Mouse (Mus musculus): Measurements from ENCODE around the gene Osmr. TPM values are rescaled to one million over a fixed set of nuclear protein-coding genes. Genes with fewer than 3 reads are reported as not detected.
A peak's percentile ranks its signal among the peaks of the same experiment; 100 is the strongest.

The Osmr gene
- 1.0 and 1.4 TPM in 2 replicates for polyA plus RNA-seq (2016; fragmentation: Nextera tagmentation; extraction: Ambion mirVana)

DNA sequence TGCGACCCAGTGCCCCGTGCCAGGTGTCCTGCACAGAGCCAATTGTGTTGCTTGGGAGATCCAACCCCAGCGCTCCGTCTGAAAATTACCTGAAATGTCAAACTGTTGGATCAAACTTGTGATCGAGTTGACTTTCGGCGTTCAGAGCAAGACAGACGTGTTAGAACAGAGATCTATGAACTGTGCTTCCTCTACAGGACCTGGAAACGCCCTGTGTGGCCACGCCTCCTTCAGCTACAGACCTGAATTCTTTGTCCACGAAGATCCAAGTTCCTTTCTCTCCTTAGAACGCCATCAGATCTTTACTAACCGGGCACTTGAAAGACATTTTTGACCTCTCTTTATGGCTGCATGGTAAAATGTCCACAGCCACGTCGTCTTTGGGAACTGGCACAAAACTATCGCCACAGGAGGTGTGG, at the start of gene Osmr:
Gene Osmr, minus strand, starts transcription at position 369 of the 419 bp plus-strand sequence.
- 9% methylated on average over 16 of the region's 16 CpGs for WGBS

DNA sequence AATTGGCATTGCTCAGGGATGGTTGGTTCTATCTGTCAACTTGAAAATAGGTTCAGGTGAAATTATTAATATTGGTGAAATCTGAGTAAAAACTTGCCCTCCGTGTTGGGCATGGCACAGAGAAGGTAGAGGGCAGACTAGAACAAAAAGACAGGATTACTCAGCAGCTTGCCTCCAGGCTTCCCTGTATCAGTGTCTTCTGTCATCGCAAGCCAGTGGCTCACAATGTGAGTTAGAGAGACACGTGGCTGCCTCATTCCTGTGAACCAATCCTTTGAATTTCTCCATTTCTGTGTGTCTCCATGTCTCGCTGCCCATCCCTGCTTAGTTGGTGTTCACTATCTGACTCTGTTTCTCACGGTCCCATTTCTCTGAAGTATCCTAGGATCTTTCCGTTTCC, 44.6 kb upstream of the Osmr start:
- Histone ChIP-seq H3K27me3 (no peaks in the 10 kb centered on the region), H3K27ac (no peak overlapping the region), H3K4me1 (no peaks in the 10 kb centered on the region), H3K36me3 (no peaks in the 10 kb centered on the region), H3K4me3 (no peak overlapping the region), H3K9me3 (replicated peaks) (no peaks in the 10 kb centered on the region), H3K9ac (no peak overlapping the region), H3K4me2 (replicated peaks) (no peak overlapping the region)
- no peak for ATAC-seq (ENCODE audit: low FRiP score)
- 86% methylated on average over 6 of the region's 6 CpGs for whole genome bisulfite sequencing

More for the DNA sequence above, at the start of gene Osmr:
- peak within 1 kb of the TSS; percentile 43 for H3K4me3 ChIP-seq
- H3K27me3 ChIP-seq = peaks cover 29% of the 10 kb centered on the region
- no peak for ATAC-seq (ENCODE audit: low FRiP score)
- H3K4me2 ChIP-seq (replicated peaks) = peak within 1 kb of the TSS; percentile 84
- no peaks in the 10 kb centered on the region for H3K9me3 ChIP-seq (replicated peaks)
- H3K4me1 ChIP-seq = peaks cover 12% of the 10 kb centered on the region
- no peaks in the 10 kb centered on the region for H3K36me3 ChIP-seq
- H3K27ac ChIP-seq = no peak within 1 kb of the TSS
- peak within 1 kb of the TSS; percentile 41 for H3K9ac ChIP-seq

DNA sequence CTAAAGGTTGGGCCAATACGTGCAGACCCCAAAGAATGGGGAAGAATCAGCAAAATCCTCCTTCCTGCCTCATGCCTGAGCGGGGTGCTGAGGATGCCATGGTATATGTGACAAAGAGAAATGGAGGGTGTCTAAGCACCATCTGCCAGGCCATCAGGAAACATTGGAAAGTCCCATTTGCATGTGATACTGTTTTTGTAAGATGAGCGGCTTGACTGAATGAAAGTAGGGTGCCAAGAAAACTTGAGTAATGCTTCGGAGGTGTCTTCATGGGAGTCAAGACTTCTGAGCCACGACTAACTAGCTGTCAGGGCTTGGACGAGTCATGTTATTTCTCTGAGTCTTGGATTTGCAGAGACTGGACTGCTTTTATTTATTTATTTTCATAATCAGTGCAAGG, 39.4 kb upstream of the Osmr start:
- WGBS = 82% methylated on average over 6 of the region's 6 CpGs
- no peak overlapping the region for H3K4me2 ChIP-seq (replicated peaks)
- peaks cover 4% of the 10 kb centered on the region; the same call in 1 of the 2 replicates for H3K4me1 ChIP-seq
- H3K9ac ChIP-seq = no peak overlapping the region
- H3K4me3 ChIP-seq = no peak overlapping the region
- no peak overlapping the region for H3K27ac ChIP-seq
- no peaks in the 10 kb centered on the region for H3K27me3 ChIP-seq
- H3K9me3 ChIP-seq (replicated peaks) = no peaks in the 10 kb centered on the region
- no peaks in the 10 kb centered on the region for H3K36me3 ChIP-seq
- ATAC-seq (ENCODE audit: low FRiP score) = no peak

DNA sequence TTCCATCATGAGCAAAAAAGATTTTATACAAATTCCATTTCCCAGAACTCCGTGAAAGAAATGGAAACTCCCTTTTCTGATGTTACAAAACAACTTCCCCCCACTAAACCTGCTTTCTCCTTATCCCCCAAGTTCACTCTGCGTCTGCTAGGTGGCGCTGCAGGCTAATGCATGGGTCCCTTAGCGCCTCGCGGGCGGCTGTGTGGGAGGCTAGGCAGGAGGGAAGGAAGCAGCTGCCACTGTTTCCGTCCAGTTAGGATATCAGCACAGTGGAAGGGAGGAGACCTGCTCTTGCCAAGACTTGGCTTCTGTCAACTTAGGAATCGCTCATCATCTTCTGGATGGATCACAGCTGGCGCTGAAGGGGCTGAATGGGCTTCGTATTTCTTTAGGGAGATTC, 34.9 kb upstream of the Osmr start:
- Histone ChIP-seq H3K9me3 (replicated peaks) (no peaks in the 10 kb centered on the region), H3K4me1 (peaks cover 4% of the 10 kb centered on the region; the same call in 1 of the 2 replicates), H3K4me2 (replicated peaks) (no peak overlapping the region), H3K9ac (no peak overlapping the region), H3K27me3 (no peaks in the 10 kb centered on the region), H3K36me3 (no peaks in the 10 kb centered on the region), H3K27ac (no peak overlapping the region), H3K4me3 (no peak overlapping the region)
- 5% methylated on average over 11 of the region's 11 CpGs for WGBS
- peak; percentile 89 for ATAC-seq (ENCODE audit: low FRiP score)

DNA sequence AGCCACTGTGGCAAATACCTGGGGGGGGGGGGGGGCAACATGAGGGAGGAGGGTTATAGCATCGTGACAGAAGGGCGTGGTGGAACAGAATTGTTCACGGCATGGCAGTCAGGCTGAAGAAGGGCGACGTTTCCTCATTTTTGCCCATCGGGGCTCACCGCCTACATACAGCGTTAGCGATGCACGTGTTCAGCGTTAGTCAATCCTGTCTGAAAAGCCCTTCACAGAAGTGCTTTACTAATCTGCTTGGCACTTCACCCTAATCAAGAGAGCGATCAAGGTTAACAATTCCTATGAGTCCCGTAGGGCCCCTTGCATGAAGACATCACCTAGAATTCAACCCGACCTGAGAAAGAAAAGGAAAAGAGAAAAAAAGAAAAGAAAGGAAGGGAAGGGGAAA, 34.3 kb upstream of the Osmr start:
- Histone ChIP-seq H3K36me3 (no peaks in the 10 kb centered on the region), H3K9me3 (replicated peaks) (no peaks in the 10 kb centered on the region), H3K4me1 (peaks cover 4% of the 10 kb centered on the region; the same call in 1 of the 2 replicates), H3K27me3 (no peaks in the 10 kb centered on the region), H3K4me2 (replicated peaks) (no peak overlapping the region), H3K9ac (no peak overlapping the region), H3K4me3 (no peak overlapping the region), H3K27ac (no peak overlapping the region)
- WGBS = 72% methylated on average over 14 of the region's 14 CpGs
- ATAC-seq (ENCODE audit: low FRiP score) = no peak

DNA sequence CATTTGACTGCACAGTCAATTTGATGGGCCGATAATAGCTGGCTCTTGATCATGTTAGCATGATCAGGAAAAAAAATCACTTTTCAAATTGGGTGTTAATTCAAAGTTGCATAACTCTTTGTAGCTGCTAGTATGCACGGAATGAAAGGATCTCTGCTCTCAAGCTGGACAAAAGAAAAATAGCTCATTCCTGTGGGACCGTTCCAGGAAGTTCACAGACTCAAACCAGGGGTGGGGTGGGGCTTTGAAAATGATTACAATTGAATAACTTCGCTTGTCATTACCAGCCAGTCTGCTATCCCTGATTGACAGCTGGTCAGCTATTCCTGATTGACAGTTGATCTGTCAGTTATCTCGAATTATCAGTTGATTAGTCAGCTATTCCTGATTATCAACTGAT, 33.8 kb upstream of the Osmr start:
- WGBS = 69% methylated on average over 5 of the region's 5 CpGs
- no peaks in the 10 kb centered on the region for H3K36me3 ChIP-seq
- H3K4me3 ChIP-seq = no peak overlapping the region
- no peaks in the 10 kb centered on the region for H3K27me3 ChIP-seq
- peaks cover 4% of the 10 kb centered on the region; the same call in 1 of the 2 replicates for H3K4me1 ChIP-seq
- no peak for ATAC-seq (ENCODE audit: low FRiP score)
- no peaks in the 10 kb centered on the region for H3K9me3 ChIP-seq (replicated peaks)
- H3K27ac ChIP-seq = no peak overlapping the region
- H3K4me2 ChIP-seq (replicated peaks) = no peak overlapping the region
- H3K9ac ChIP-seq = no peak overlapping the region

DNA sequence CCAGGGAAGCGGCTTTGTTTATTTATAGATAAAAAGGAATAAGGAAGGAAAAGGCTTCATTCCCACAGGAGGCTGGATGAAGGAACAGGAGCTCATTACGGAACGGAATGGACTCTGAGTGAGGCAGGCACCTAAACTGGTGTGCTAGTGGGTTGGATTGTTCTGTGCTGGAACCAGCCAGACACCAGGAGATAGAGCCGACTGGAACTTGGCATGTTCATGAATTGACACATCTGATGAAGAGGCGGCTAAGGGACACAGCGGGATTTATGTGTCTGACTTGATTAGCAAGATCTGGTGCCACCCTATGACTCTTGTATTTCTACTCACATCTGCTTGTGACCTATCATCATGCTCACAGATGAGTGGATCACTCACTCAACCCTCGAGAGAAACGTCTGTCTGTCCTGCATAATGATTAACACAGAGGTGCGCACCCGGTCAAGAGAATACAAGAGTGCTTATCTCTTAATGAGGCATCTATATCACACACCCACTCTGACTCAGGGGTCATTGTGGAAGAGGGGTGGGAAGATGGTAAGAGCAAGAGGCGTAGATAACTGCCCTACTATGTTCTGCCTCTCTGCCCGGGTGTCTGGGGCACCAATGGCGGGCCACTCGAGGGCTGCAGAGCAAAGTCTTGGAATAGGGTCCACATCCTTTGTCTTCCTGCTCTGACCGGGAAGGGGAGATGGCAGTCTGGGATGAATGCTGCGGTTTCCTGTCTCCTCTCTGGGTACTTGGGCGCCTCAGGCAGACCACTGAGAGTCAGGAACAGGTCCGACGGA, 31.7 kb upstream of the Osmr start:
- peaks cover 4% of the 10 kb centered on the region; the same call in 1 of the 2 replicates for H3K4me1 ChIP-seq
- no peaks in the 10 kb centered on the region for H3K27me3 ChIP-seq
- H3K27ac ChIP-seq = no peak overlapping the region
- ATAC-seq (ENCODE audit: low FRiP score) = no peak
- H3K4me3 ChIP-seq = no peak overlapping the region
- WGBS = 84% methylated on average over 19 of the region's 19 CpGs
- H3K36me3 ChIP-seq = no peaks in the 10 kb centered on the region
- H3K4me2 ChIP-seq (replicated peaks) = no peak overlapping the region
- H3K9ac ChIP-seq = no peak overlapping the region
- H3K9me3 ChIP-seq (replicated peaks) = no peaks in the 10 kb centered on the region

DNA sequence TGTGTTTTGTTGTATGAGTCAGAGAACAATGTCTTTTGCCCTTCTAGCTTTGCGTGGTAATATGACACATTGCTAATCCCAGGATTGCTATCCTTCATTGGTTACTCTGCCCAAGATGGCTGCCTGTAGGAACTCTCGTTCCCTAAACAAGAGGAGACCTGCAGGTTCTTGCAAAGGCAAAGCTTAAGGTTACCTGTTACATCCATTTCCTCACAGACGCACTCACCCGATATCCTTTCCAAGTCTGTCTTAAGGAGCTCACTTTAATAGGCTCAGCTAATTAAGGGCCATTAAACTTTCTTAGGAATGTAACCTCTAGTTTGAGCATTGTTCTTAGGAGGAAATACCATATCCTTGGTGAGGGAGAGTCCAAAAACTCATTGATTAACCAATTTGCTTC, 31.0 kb upstream of the Osmr start:
- no peak overlapping the region for H3K9ac ChIP-seq
- no peak overlapping the region for H3K4me2 ChIP-seq (replicated peaks)
- H3K27ac ChIP-seq = no peak overlapping the region
- 93% methylated on average over 4 of the region's 4 CpGs for WGBS
- H3K9me3 ChIP-seq (replicated peaks) = no peaks in the 10 kb centered on the region
- H3K27me3 ChIP-seq = no peaks in the 10 kb centered on the region
- no peak overlapping the region for H3K4me3 ChIP-seq
- peaks cover 4% of the 10 kb centered on the region; the same call in 1 of the 2 replicates for H3K4me1 ChIP-seq
- H3K36me3 ChIP-seq = no peaks in the 10 kb centered on the region
- ATAC-seq (ENCODE audit: low FRiP score) = no peak

DNA sequence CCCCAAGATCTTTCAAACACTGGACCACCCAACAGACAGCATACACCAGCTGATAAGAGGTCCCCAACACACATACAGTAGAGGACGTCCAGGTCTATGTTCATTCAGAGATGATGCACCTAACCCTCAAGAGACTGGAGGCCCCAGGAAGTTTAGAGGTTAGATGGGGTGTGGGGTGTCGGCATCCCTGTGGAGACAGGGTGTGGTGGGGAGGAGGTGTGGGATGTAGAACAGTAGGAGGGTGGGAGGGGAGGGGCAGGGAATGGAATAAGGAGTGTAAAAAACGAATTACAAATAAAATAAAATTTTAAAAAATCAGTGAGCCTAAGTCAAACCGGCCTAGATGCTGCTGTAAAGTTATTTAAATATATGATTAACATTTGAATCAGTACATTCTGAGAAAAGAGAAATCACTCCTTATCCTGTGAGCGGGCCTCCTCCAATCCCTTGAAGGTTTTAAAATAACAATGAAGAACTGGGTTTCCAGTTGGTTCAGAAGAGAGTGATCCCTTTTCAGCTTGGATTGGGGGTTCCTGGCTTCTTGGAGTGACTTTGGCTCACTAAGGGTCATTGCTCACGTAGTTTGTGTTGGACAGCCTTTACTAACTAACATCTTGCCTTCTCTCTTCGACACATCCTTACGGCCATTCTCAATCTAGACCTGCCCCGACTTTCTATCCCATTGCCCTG, 28.7 kb upstream of the Osmr start:
- WGBS = 62% methylated on average over 9 of the region's 9 CpGs
- no peak overlapping the region for H3K4me3 ChIP-seq
- no peaks in the 10 kb centered on the region for H3K4me1 ChIP-seq
- no peaks in the 10 kb centered on the region for H3K36me3 ChIP-seq
- no peak overlapping the region for H3K27ac ChIP-seq
- H3K4me2 ChIP-seq (replicated peaks) = no peak overlapping the region
- no peak for ATAC-seq (ENCODE audit: low FRiP score)
- no peaks in the 10 kb centered on the region for H3K9me3 ChIP-seq (replicated peaks)
- H3K27me3 ChIP-seq = no peaks in the 10 kb centered on the region
- H3K9ac ChIP-seq = no peak overlapping the region

DNA sequence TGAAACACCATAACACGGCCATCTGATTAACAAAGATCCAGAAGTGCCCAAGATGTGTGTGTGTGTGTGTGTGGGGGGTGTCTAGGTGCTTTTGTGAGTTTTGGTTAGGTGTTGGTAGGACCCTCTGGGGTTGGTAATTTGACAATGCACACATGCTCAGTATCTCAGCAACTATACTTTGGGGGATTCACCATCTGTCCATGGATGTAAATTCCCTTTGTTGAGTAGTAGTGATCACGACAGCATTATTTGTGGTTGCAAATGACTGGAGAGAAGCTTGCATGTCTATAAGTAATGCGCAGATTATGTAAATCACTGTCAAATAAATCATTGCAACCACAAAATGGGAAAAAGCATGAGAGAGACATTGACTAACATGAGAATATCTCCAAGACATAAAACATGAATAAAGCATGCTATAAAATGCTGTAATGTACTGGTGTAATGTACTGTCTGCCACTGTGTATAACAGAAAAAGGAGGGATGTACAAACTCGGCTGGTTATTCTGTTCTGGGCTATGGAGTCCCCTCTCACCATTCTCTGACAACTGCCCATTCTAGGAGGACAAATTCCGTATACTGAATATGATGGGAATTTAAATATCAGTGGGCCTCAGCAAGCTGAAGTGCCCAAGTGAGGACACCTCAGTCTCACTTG, 27.3 kb upstream of the Osmr start:
- no peaks in the 10 kb centered on the region for H3K4me1 ChIP-seq
- H3K4me3 ChIP-seq = no peak overlapping the region
- H3K9ac ChIP-seq = no peak overlapping the region
- no peak overlapping the region for H3K27ac ChIP-seq
- ATAC-seq (ENCODE audit: low FRiP score) = no peak
- 75% methylated on average over 5 of the region's 5 CpGs for WGBS
- H3K9me3 ChIP-seq (replicated peaks) = no peaks in the 10 kb centered on the region
- H3K4me2 ChIP-seq (replicated peaks) = no peak overlapping the region
- H3K36me3 ChIP-seq = no peaks in the 10 kb centered on the region
- H3K27me3 ChIP-seq = no peaks in the 10 kb centered on the region

DNA sequence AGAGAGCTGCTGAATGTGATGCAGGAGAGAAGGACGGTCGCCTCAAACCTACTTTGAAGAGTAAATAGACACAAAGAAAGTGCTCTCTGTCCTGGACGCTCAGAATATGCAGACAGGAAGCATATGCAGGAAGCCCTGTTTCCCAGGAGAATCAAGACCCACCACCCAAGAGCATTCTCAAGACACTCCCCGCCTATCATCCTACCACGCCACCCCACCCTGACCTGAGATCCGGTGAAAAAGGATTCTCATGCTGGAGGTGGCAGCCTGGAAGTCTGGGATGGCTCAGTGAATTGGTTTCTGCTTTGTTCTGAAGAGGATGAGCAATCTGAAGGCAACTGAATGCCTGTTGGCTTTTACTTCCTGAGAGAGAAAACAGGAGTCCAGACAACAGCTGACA, 26.5 kb upstream of the Osmr start:
- WGBS = 78% methylated on average over 6 of the region's 6 CpGs
- Histone ChIP-seq H3K9me3 (replicated peaks) (no peaks in the 10 kb centered on the region), H3K4me3 (no peak overlapping the region), H3K27ac (no peak overlapping the region), H3K27me3 (no peaks in the 10 kb centered on the region), H3K9ac (no peak overlapping the region), H3K4me2 (replicated peaks) (no peak overlapping the region), H3K36me3 (no peaks in the 10 kb centered on the region), H3K4me1 (no peaks in the 10 kb centered on the region)
- no peak for ATAC-seq (ENCODE audit: low FRiP score)

DNA sequence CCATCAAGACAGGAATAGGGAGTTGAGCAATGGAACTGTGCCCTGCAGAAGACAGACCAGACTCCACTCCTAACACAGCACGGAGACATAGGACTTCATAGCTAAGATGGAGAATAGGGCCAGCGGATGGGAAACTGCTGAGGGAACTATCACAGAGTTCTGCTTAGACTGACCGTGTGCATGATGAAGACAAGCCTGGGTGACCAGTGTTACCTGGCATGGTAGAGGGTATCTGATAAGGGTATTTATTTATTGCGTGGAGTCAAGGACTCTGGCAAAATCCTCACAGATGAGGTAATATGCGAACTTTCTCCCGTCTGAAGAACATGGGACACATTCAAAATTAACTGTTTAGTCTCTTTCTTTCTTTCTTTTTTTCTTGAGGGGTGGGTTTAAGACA, 9.5 kb upstream of the Osmr start:
- H3K27me3 ChIP-seq = no peaks in the 10 kb centered on the region
- WGBS = 94% methylated on average over 6 of the region's 6 CpGs
- H3K9me3 ChIP-seq (replicated peaks) = no peaks in the 10 kb centered on the region
- H3K9ac ChIP-seq = no peak overlapping the region
- no peaks in the 10 kb centered on the region for H3K36me3 ChIP-seq
- no peaks in the 10 kb centered on the region for H3K4me1 ChIP-seq
- ATAC-seq (ENCODE audit: low FRiP score) = no peak
- H3K27ac ChIP-seq = no peak overlapping the region
- H3K4me3 ChIP-seq = no peak overlapping the region
- no peak overlapping the region for H3K4me2 ChIP-seq (replicated peaks)
